Mouse (Mus musculus): Measurements from ENCODE around the gene Sp7.

Gene Sp7

GRCm38 (mm10) chr15:102366733-102367344 is at the start of gene Sp7:
Gene Sp7 (minus strand): TSS chr15:102367182.
- no peak for DNase-seq (ENCODE audit: low read depth, low spot score)

- no peak for DNase-seq (ENCODE audit: low read depth, low spot score)
Observed at GRCm38 (mm10) chr15:102413687-102414086, 46.7 kb upstream of the Sp7 start.

- DNase-seq (ENCODE audit: low read depth, low spot score), result no peak
Observed at GRCm38 (mm10) chr15:102411077-102411476, 44.1 kb upstream of the Sp7 start.

GRCm38 (mm10) chr15:102409286-102409685 is 42.3 kb upstream of the Sp7 start:
- DNase-seq (ENCODE audit: low read depth, low spot score), result no peak

GRCm38 (mm10) chr15:102408558-102409130 is 41.7 kb upstream of the Sp7 start:
- no peak for DNase-seq (ENCODE audit: low read depth, low spot score)

- DNase-seq (ENCODE audit: low read depth, low spot score), result no peak
Observed at GRCm38 (mm10) chr15:102407681-102408557, 40.9 kb upstream of the Sp7 start.

- DNase-seq (ENCODE audit: low read depth, low spot score), result no peak
Observed at GRCm38 (mm10) chr15:102406912-102407580, 40.1 kb upstream of the Sp7 start.

- DNase-seq (ENCODE audit: low read depth, low spot score), result peak; percentile 53
Observed at GRCm38 (mm10) chr15:102406196-102406911, 39.4 kb upstream of the Sp7 start.

- DNase-seq (ENCODE audit: low read depth, low spot score), result peak; percentile 99
Observed at GRCm38 (mm10) chr15:102405489-102406195, 38.7 kb upstream of the Sp7 start, which contains the start of gene Sp1. Gene Sp1 (plus strand): TSS chr15:102406143.

- peak; percentile 42 for DNase-seq (ENCODE audit: low read depth, low spot score)
Observed at GRCm38 (mm10) chr15:102404608-102405488, 37.9 kb upstream of the Sp7 start.

- no peak for DNase-seq (ENCODE audit: low read depth, low spot score)
Observed at GRCm38 (mm10) chr15:102402210-102402609, 35.2 kb upstream of the Sp7 start.

GRCm38 (mm10) chr15:102401278-102401677 is 34.3 kb upstream of the Sp7 start:
- DNase-seq (ENCODE audit: low read depth, low spot score), result no peak

- no peak for DNase-seq (ENCODE audit: low read depth, low spot score)
Observed at GRCm38 (mm10) chr15:102400476-102401045, 33.6 kb upstream of the Sp7 start.

- no peak for DNase-seq (ENCODE audit: low read depth, low spot score)
Observed at GRCm38 (mm10) chr15:102399229-102400221, 32.5 kb upstream of the Sp7 start.

- no peak for DNase-seq (ENCODE audit: low read depth, low spot score)
Observed at GRCm38 (mm10) chr15:102398629-102399028, 31.6 kb upstream of the Sp7 start.

GRCm38 (mm10) chr15:102395061-102395460 is 28.1 kb upstream of the Sp7 start:
- DNase-seq (ENCODE audit: low read depth, low spot score), result no peak

GRCm38 (mm10) chr15:102393584-102394014 is 26.6 kb upstream of the Sp7 start:
- DNase-seq (ENCODE audit: low read depth, low spot score), result no peak

- DNase-seq (ENCODE audit: low read depth, low spot score), result no peak
Observed at GRCm38 (mm10) chr15:102392520-102392919, 25.5 kb upstream of the Sp7 start.
